Mouse (Mus musculus) MEL (cell line): ENCODE results near the gene Atp13a1. TPM values are rescaled to one million over a fixed set of nuclear protein-coding genes. Genes with fewer than 3 reads are reported as not detected.

Experiments
- DNase-seq: peaks from one replicate; pipeline ENCODE4 v3.0.0; 2011; ENCODE audit warnings: low read depth, low spot score
- H3K27ac ChIP-seq: 2 replicates; pipeline ENCODE4 v1.5.1; 2012; ENCODE audit warnings: low read depth, mild to moderate bottlenecking, control low read depth, low read length, moderate library complexity; ENCODE audit not compliant: control insufficient read depth
- H3K27me3 ChIP-seq, 2 experiments: fragments of 150-350 bp in 1 of 2; sonication (generic) in 1 of 2; 2 replicates each; pipeline ENCODE4 v1.6.1; 2012; ENCODE audit warnings: low read length in 2 of 2, mild to moderate bottlenecking in 2 of 2, improper control_type of control experiment in 1 of 2, moderate library complexity in 1 of 2; ENCODE audit not compliant: insufficient read depth in 2 of 2, control insufficient read depth in 1 of 2
- H3K36me3 ChIP-seq, 2 experiments: 2 replicates each; pipeline ENCODE4 v1.6.1; 2012 to 2014; ENCODE audit warnings: low read length in 2 of 2, improper control_type of control experiment in 1 of 2, inconsistent platforms in 1 of 2, mild to moderate bottlenecking in 1 of 2; ENCODE audit not compliant: insufficient read depth in 2 of 2, control insufficient read depth in 1 of 2
- H3K4me1 ChIP-seq, 2 experiments: fragments of 150-350 bp in 1 of 2; sonication (generic) in 1 of 2; 2 replicates each; pipeline ENCODE4 v1.6.1; 2012; ENCODE audit warnings: low read length in 2 of 2, improper control_type of control experiment in 1 of 2, mild to moderate bottlenecking in 1 of 2; ENCODE audit not compliant: insufficient read depth in 2 of 2, control insufficient read depth in 1 of 2
- H3K4me3 ChIP-seq, 2 experiments: fragments of 150-350 bp in 1 of 2; sonication (generic) in 1 of 2; 2 replicates each; pipeline ENCODE4 v1.5.1; 2012; ENCODE audit warnings: low read depth in 2 of 2, low read length in 2 of 2, mild to moderate bottlenecking in 2 of 2, moderate library complexity in 2 of 2, control low read depth in 1 of 2, improper control_type of control experiment in 1 of 2; ENCODE audit not compliant: control insufficient read depth in 1 of 2, insufficient read depth in 1 of 2
- H3K79me2 ChIP-seq: 2 replicates; pipeline ENCODE4 v1.6.1; 2012; ENCODE audit warnings: mild to moderate bottlenecking, low read length, moderate library complexity; ENCODE audit not compliant: control insufficient read depth, poor library complexity, insufficient read depth
- H3K9ac ChIP-seq: 2 replicates; pipeline ENCODE4 v1.6.1; 2012; ENCODE audit warnings: low read depth, mild to moderate bottlenecking, control low read depth, low read length, moderate library complexity; ENCODE audit not compliant: control insufficient read depth, poor library complexity, severe bottlenecking
- H3K9me3 ChIP-seq: fragments of 150-350 bp; sonication (generic); replicated peaks from 2 replicates; pipeline ENCODE4 v1.6.1; 2012; ENCODE audit warnings: mild to moderate bottlenecking, low read length, improper control_type of control experiment, moderate library complexity; ENCODE audit not compliant: insufficient read depth
- CHD1 ChIP-seq: IDR thresholded peaks from 2 replicates; pipeline ENCODE4 v1.6.1; 2012; ENCODE audit warnings: low read depth, mild to moderate bottlenecking, inconsistent platforms, low read length, improper control_type of control experiment
- E2F4 ChIP-seq: IDR thresholded peaks from 2 replicates; pipeline ENCODE4 v1.6.1; 2011; ENCODE audit warnings: low read depth, low read length, improper control_type of control experiment, borderline replicate concordance
- EP300 ChIP-seq, 2 experiments: IDR thresholded peaks; 2 replicates each; pipeline ENCODE4 v1.6.1; 2011; ENCODE audit warnings: improper control_type of control experiment in 2 of 2, low read length in 2 of 2, low read depth in 1 of 2, mild to moderate bottlenecking in 1 of 2
- HCFC1 ChIP-seq: IDR thresholded peaks from 2 replicates; pipeline ENCODE4 v1.6.1; 2012; ENCODE audit warnings: low read depth, mild to moderate bottlenecking, inconsistent platforms, low read length, improper control_type of control experiment, moderate library complexity
- JUND ChIP-seq: IDR thresholded peaks from 2 replicates; pipeline ENCODE4 v1.6.1; 2011; ENCODE audit warnings: low read depth, mild to moderate bottlenecking, improper control_type of control experiment, low read length
- KAT2A ChIP-seq: conservative IDR thresholded peaks from 2 replicates; pipeline ENCODE4 v1.6.1; 2012; ENCODE audit warnings: low read depth, low read length, improper control_type of control experiment, inconsistent platforms
- MAX ChIP-seq: IDR thresholded peaks from 2 replicates; pipeline ENCODE4 v1.6.1; 2011; ENCODE audit warnings: low read length, improper control_type of control experiment
- MEF2A ChIP-seq: IDR thresholded peaks from 2 replicates; pipeline ENCODE4 v1.6.1; 2014; ENCODE audit warnings: low read depth, mild to moderate bottlenecking, inconsistent platforms, low read length, improper control_type of control experiment; ENCODE audit not compliant: poor library complexity, insufficient replicate concordance, severe bottlenecking; ENCODE audit errors: extremely low read depth
- MXI1 ChIP-seq: IDR thresholded peaks from 2 replicates; pipeline ENCODE4 v1.6.1; 2011; ENCODE audit warnings: mild to moderate bottlenecking, low read depth, low read length, improper control_type of control experiment
- MYC ChIP-seq: IDR thresholded peaks from 2 replicates; pipeline ENCODE4 v1.6.1; 2011; ENCODE audit warnings: low read depth, mild to moderate bottlenecking, low read length, improper control_type of control experiment, moderate library complexity
- NELFE ChIP-seq: IDR thresholded peaks from 2 replicates; pipeline ENCODE4 v1.6.1; 2011; ENCODE audit warnings: low read depth, low read length, improper control_type of control experiment
- POLR2AphosphoS2 ChIP-seq: IDR thresholded peaks from 2 replicates; pipeline ENCODE4 v1.6.1; 2011; ENCODE audit warnings: low read length, improper control_type of control experiment
- SIN3A ChIP-seq: IDR thresholded peaks from 2 replicates; pipeline ENCODE4 v1.6.1; 2012; ENCODE audit warnings: low read length, improper control_type of control experiment, inconsistent platforms
- TAL1 ChIP-seq: IDR thresholded peaks from 2 replicates; pipeline ENCODE4 v1.6.1; 2012; ENCODE audit warnings: mild to moderate bottlenecking, inconsistent platforms, low read length, moderate library complexity, mixed read lengths
- TBP ChIP-seq: IDR thresholded peaks from 2 replicates; pipeline ENCODE4 v1.8.0; 2011; ENCODE audit warnings: low read depth, low read length, improper control_type of control experiment
- USF1 ChIP-seq: IDR thresholded peaks from 2 replicates; pipeline ENCODE4 v1.6.1; 2014; ENCODE audit warnings: low read depth, mild to moderate bottlenecking, inconsistent platforms, low read length, improper control_type of control experiment, moderate library complexity
- USF2 ChIP-seq, 2 experiments: IDR thresholded peaks; 2 replicates each; pipeline ENCODE4 v1.6.1; 2011 to 2012; ENCODE audit warnings: improper control_type of control experiment in 2 of 2, low read length in 2 of 2, borderline replicate concordance in 1 of 2, inconsistent platforms in 1 of 2, low read depth in 1 of 2, mild to moderate bottlenecking in 1 of 2; ENCODE audit not compliant: insufficient read depth in 1 of 2
- polyA plus RNA-seq, 2 experiments: library from polyadenylated mRNA; stranded (reverse) in 1 of 2; unstranded in 1 of 2; fragments of >175 nt in 1 of 2; fragments of >200 nt in 1 of 2; gene quantifications; 2 replicates each; pipeline versions ENCODE4 v1.2.1 to v1.2.4; 2012; ENCODE audit warnings: low replicate concordance in 2 of 2, low read depth in 1 of 2; ENCODE audit not compliant: insufficient read length in 2 of 2, insufficient read depth in 1 of 2, missing spikeins in 1 of 2
- total RNA-seq: library from RNA; depleted of rRNA; stranded (reverse); fragments of 300-350 nt; gene quantifications from 2 replicates; pipeline ENCODE4 v1.2.3, GENCODE M21; 2012

Gene Atp13a1
- total and polyA plus RNA-seq, 3 experiments, result 52.4 to 83.7 TPM; not detected in 1

DNA sequence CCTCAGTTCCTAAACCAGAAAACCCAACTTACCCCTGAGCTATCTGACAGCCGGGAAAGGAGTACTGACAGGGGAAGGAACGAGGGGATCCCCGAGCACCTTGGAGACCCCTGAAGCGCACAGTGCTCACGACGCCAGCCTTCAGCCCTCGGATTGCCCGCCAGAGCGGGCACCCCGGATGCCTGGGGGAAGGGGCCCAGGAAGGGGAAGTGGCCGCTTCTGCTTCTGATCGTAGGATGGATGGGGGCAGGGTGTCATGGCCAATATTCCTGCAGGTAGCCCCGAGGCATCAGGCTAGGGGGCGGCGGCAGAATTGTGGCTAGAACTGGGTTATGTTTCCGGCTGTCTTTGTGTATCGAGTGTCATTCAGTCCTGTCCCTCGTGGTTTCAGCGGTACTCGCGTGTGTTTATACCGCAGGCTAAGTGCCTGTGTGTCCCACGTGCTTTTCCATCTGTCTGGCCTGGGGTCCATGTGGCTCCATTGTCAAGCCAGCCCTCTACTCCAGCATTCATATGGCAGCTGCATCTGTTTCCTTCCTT lies 18.0 kb downstream of the Atp13a1 start:
- TF ChIP-seq TBP, result no peak
- TF ChIP-seq MXI1, result peak; percentile 89
- TF ChIP-seq E2F4, result no peak
- peak; percentile 93 for TF ChIP-seq MAX
- TF ChIP-seq MYC, result peak; percentile 94
- TF ChIP-seq USF2 (IDR thresholded peaks at IDR 0.05; ENCODE audit: borderline replicate concordance in 1 of 2, insufficient read depth in 1 of 2, low read depth in 1 of 2, low read length in 2 of 2), result no peak
- peak; percentile 53; the same call in 1 of the 2 replicates for TF ChIP-seq SIN3A
- Histone ChIP-seq H3K9ac (peak overlapping the region; percentile 86), H3K27ac (peak overlapping the region; percentile 73), H3K9me3 (no peaks in the 10 kb centered on the region), H3K4me1 (no peaks in the 10 kb centered on the region), H3K4me3 (peak overlapping the region; percentile 81 to 89), H3K36me3 (peaks cover 5 to 6% of the 10 kb centered on the region in 2 experiments; a peak in 3 of 4 replicates), H3K27me3 (no peaks in the 10 kb centered on the region), H3K79me2 (peaks cover 7% of the 10 kb centered on the region)
- DNase-seq, result peak; percentile 74

DNA sequence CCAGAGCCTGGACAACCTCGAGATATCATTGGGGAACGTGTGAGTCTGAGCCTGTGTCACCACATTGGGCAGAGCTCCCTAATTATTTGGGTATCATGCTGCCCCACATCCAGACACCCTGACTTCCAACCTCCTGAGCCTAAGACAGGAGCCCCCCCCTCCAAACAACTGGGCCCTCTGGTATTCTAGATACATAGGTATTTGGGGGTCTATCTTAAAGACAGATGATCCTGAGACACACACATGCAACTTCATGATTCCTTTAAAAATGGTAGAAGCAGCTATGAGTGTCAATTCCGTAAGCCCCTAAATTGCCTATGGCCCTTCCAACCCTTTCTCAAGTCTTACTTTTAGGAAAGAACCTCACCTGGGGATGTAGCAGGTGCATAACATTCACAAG lies 18.9 kb downstream of the Atp13a1 start:
- DNase-seq, result no peak
- no peak overlapping the region for H3K27ac ChIP-seq
- H3K79me2 ChIP-seq, result peaks cover 7% of the 10 kb centered on the region
- H3K27me3 ChIP-seq, result no peaks in the 10 kb centered on the region
- TF ChIP-seq CHD1 (no peak), POLR2AphosphoS2 (no peak), SIN3A (no peak), JUND (no peak), USF1 (no peak), MEF2A (no peak), NELFE (no peak), EP300 (IDR thresholded peaks at IDR 0.05; ENCODE audit: low read depth in 1 of 2, low read length in 2 of 2) (no peak), HCFC1 (no peak), KAT2A (no peak), TAL1 (no peak)
- no peaks in the 10 kb centered on the region for H3K4me1 ChIP-seq
- H3K4me3 ChIP-seq, result no peak overlapping the region
- H3K9ac ChIP-seq, result peak overlapping the region; percentile 10; the same call in 1 of the 2 replicates
- H3K9me3 ChIP-seq, result no peaks in the 10 kb centered on the region
- H3K36me3 ChIP-seq, result peaks cover 4 to 6% of the 10 kb centered on the region in 2 experiments; a peak in 2 of 4 replicates
